Mouse (Mus musculus) lung, embryonic 15.5 days (tissue): ENCODE data around the gene Pycr2. TPM values are rescaled to one million over a fixed set of nuclear protein-coding genes. Genes with fewer than 3 reads are reported as not detected.
"Not testable (repeated sequence)": the region's sequence is repeated elsewhere in the genome, so short reads cannot be mapped to it uniquely, and the experiment has no call there.

Source experiments
- ATAC-seq: fragments of 200-750 bp; cut with Nextera tagmentation; 2 replicates; pipeline ENCODE4 v1.8.0; 2017; ENCODE audit warnings: moderate number of reproducible peaks, borderline replicate concordance; ENCODE audit not compliant: low FRiP score, low TSS enrichment; ENCODE audit errors: extremely low read depth
- H3K27ac ChIP-seq: fragments of 300-500 bp; sonication (generic); 2 replicates; pipeline ENCODE4 v1.5.1; 2015; ENCODE audit warnings: moderate library complexity, mild to moderate bottlenecking, inconsistent platforms
- H3K27me3 ChIP-seq: fragments of 300-500 bp; sonication (generic); 2 replicates; pipeline ENCODE4 v1.6.1; 2015; ENCODE audit warnings: inconsistent platforms
- H3K36me3 ChIP-seq: fragments of 300-500 bp; sonication (generic); 2 replicates; pipeline ENCODE4 v1.6.1; 2015; ENCODE audit warnings: inconsistent platforms
- H3K4me1 ChIP-seq: fragments of 300-500 bp; sonication (generic); 2 replicates; pipeline ENCODE4 v1.6.1; 2015; ENCODE audit warnings: inconsistent platforms
- H3K4me2 ChIP-seq: fragments of 300-500 bp; sonication (generic); 2 replicates; pipeline ENCODE4 v1.6.1; 2015; ENCODE audit warnings: inconsistent platforms, mild to moderate bottlenecking, moderate library complexity
- H3K4me3 ChIP-seq: fragments of 300-500 bp; sonication (generic); 2 replicates; pipeline ENCODE4 v1.5.1; 2015; ENCODE audit warnings: mild to moderate bottlenecking, inconsistent platforms
- H3K9ac ChIP-seq: fragments of 300-500 bp; sonication (generic); 2 replicates; pipeline ENCODE4 v1.6.1; 2015; ENCODE audit warnings: inconsistent platforms
- H3K9me3 ChIP-seq: fragments of 300-500 bp; sonication (generic); 2 replicates; pipeline ENCODE4 v1.6.1; 2016; ENCODE audit warnings: inconsistent platforms
- WGBS: fragments of 180-500 bp; shearing (Covaris S2); methylation state at CpG from one replicate; pipeline ENCODE4 v1.1.7; 2015; 5-methylcytosine and 5-hydroxymethylcytosine counted together
- polyA plus RNA-seq: library from polyadenylated mRNA; unstranded; fragments of >200 nt; fragmentation: Nextera tagmentation; extraction: Ambion mirVana; gene quantifications from 2 replicates; pipeline ENCODE4 v1.2.1, GENCODE M21; 2015

The Pycr2 gene
- polyA plus RNA-seq, 1 experiment from 2014 or later: 89.9 TPM

DNA sequence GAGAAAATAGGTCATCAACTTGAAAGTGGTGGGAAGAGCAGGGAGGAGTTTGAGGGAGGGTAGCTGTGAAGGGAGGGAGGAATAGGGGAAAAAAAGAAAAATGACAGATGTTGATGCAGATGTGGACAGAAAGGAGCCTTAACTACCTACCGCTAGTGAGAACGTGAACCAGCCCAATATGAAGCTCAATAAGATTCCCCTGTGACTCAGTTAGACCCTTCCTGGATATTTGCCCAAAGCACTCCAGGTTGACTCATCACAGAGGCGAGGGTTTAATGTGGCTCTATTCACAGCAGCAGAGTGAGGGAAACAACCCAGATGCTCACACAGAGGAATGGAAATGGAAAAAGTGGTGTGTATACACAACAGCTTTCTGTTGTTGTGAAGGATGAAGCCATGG lies 27.0 kb downstream of the Pycr2 start:
- no peak for ATAC-seq
- Histone ChIP-seq H3K4me1 (no peaks in the 10 kb centered on the region), H3K27ac (no peak overlapping the region), H3K9me3 (no peaks in the 10 kb centered on the region), H3K27me3 (peaks cover 34% of the 10 kb centered on the region), H3K9ac (no peak overlapping the region), H3K4me2 (no peak overlapping the region), H3K4me3 (no peak overlapping the region), H3K36me3 (no peaks in the 10 kb centered on the region)
- WGBS: 60% methylated on average over 3 of the region's 3 CpGs

DNA sequence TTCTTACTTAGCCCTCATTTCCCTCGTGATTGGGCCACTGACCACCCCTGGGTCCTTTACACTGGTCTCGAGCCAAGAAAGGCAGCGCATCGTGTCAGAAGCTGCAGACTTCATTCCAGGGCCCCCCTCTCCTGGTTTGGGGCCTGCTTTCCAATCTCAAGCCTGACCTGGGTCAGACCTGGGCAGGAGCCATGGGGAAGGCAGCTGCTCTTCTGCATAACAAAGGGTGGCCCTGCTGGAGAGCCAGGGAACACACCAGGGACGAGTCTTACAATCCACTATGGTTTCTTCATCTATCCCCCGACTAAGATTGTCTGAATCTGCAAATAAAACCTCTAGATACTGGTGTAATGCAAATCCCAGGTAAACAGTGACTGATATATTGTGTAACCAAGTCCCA lies 29.6 kb downstream of the Pycr2 start:
- H3K4me1 ChIP-seq: no peaks in the 10 kb centered on the region
- no peak for ATAC-seq
- H3K9ac ChIP-seq: no peak overlapping the region
- no peak overlapping the region for H3K4me3 ChIP-seq
- peaks cover 43% of the 10 kb centered on the region for H3K27me3 ChIP-seq
- 37% methylated on average over 6 of the region's 6 CpGs for WGBS
- no peak overlapping the region for H3K27ac ChIP-seq
- H3K9me3 ChIP-seq: no peaks in the 10 kb centered on the region
- no peak overlapping the region for H3K4me2 ChIP-seq
- H3K36me3 ChIP-seq: no peaks in the 10 kb centered on the region

DNA sequence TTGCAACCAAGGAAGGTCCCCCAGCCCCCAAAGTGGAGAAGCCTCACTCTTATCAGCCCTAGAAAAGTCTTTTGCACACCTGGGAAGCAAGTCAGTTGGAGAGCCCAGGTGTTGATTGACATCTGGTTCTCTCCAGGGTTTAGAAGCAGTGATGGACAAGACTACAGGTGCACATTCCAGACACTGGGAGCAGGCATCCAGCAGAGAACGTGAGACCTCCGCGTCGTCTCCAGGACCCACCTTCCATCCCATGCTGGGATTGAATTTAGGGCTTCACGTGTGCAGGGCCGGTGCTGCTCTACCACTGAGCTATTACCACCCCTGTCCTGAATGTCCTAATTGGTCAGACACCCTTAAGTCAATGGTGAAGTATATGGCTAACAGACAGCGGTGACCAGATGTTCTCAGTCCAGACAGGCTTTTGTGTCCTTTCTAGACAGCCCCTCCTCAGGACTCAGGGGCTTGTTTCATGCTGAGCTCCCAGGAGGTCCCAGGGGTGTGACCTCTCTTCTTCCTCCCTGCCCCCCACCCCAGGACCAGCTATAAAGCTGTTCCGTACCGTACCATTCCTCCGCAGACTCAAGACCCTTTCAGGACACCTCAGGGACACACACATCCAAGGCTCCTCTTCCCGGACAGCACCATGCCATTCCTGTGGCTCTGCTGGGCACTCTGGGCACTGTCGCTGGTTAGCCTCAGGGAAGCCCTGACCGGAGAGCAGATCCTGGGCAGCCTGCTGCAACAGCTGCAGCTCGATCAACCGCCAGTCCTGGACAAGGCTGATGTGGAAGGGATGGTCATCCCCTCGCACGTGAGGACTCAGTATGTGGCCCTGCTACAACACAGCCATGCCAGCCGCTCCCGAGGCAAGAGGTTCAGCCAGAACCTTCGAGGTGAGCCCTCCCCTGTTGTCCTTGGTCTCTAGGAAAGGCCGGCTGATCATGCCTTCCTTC lies 30.6 kb downstream of the Pycr2 start, which contains the start of gene Lefty1:
Lefty1 (plus strand) TSS at position 556 of the 953 bp plus-strand sequence.
- Histone ChIP-seq H3K4me2 (no peak within 1 kb of the TSS), H3K27me3 (peaks cover 43% of the 10 kb centered on the region), H3K4me1 (no peaks in the 10 kb centered on the region), H3K27ac (no peak within 1 kb of the TSS), H3K36me3 (no peaks in the 10 kb centered on the region), H3K4me3 (no peak within 1 kb of the TSS), H3K9me3 (no peaks in the 10 kb centered on the region), H3K9ac (no peak within 1 kb of the TSS)
- no peak for ATAC-seq
- WGBS: 16% methylated on average over 21 of the region's 21 CpGs

DNA sequence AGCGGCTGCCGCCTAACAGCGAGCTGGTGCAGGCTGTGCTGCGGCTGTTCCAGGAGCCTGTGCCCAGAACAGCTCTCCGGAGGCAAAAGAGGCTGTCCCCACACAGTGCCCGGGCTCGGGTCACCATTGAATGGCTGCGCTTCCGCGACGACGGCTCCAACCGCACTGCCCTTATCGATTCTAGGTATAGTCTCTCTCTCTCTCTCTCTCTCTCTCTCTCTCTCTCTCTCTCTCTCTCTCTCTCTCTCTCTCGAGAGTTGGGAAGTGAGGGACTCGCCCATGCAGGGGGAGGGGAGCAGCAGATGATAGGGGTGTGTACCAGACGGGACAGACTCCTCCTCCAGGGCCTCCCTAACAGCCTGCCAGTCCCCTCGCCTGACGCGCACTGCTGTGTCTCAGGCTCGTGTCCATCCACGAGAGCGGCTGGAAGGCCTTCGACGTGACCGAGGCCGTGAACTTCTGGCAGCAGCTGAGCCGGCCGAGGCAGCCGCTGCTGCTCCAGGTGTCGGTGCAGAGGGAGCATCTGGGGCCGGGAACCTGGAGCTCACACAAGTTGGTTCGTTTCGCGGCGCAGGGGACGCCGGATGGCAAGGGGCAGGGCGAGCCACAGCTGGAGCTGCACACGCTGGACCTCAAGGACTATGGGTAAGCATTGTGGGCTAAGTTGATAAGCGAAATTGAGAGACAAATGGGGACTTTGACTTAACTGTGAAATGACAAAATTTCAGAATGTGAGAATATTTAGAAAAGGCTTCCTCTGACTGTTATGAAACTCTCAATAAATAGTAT lies 32.7 kb downstream of the Pycr2 start:
- H3K27me3 ChIP-seq: peaks cover 43% of the 10 kb centered on the region
- ATAC-seq: peak; percentile 87; the same call in 1 of the 2 replicates
- not testable (repeated sequence) for H3K27ac ChIP-seq

DNA sequence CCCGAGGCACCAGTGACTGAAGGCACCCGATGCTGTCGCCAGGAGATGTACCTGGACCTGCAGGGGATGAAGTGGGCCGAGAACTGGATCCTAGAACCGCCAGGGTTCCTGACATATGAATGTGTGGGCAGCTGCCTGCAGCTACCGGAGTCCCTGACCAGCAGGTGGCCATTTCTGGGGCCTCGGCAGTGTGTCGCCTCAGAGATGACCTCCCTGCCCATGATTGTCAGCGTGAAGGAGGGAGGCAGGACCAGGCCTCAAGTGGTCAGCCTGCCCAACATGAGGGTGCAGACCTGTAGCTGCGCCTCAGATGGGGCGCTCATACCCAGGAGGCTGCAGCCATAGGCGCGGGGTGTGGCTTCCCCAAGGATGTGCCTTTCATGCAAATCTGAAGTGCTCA lies 33.5 kb downstream of the Pycr2 start:
- not testable (repeated sequence) for H3K36me3 ChIP-seq, H3K4me3 ChIP-seq, H3K4me1 ChIP-seq, H3K27ac ChIP-seq, ATAC-seq, H3K9ac ChIP-seq, H3K4me2 ChIP-seq, H3K9me3 ChIP-seq
- 60% methylated on average over 13 of the region's 13 CpGs for WGBS
- H3K27me3 ChIP-seq: peaks cover 43% of the 10 kb centered on the region

More for the DNA sequence above, 32.7 kb downstream of the Pycr2 start:
- not testable (repeated sequence) for H3K9me3 ChIP-seq, H3K36me3 ChIP-seq, H3K4me1 ChIP-seq
- Histone ChIP-seq H3K4me3 (peak overlapping the region; percentile 32), H3K9ac (0 out of 2 replicates have a peak overlapping the region, but pooled peaks have one; percentile 19), H3K4me2 (peak overlapping the region; percentile 61)
- 2% methylated on average over 40 of the region's 41 CpGs for WGBS

DNA sequence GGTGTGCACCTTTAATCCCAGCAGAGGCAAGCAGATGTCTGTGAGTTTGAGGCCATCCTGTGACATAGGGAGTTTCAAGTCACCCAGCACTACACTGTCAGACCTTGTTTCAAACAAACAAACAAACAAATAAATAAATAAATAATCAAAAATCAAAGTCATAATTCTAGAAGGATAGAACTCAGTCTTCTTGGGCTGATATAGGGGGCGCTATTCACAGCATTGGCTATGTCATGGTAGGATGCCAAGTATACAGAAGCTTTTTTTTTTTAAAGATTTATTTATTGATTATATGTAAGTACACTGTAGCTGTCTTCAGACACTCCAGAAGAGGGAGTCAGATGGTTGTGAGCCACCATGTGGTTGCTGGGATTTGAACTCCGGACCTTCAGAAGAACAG lies 34.7 kb downstream of the Pycr2 start:
- H3K4me3 ChIP-seq, H3K9ac ChIP-seq, H3K9me3 ChIP-seq, H3K4me2 ChIP-seq, H3K27ac ChIP-seq, H3K36me3 ChIP-seq, ATAC-seq: not testable (repeated sequence)
- 80% methylated on average over 2 of the region's 2 CpGs for WGBS
- Histone ChIP-seq H3K27me3 (peaks cover 32% of the 10 kb centered on the region), H3K4me1 (peaks cover 19% of the 10 kb centered on the region)

DNA sequence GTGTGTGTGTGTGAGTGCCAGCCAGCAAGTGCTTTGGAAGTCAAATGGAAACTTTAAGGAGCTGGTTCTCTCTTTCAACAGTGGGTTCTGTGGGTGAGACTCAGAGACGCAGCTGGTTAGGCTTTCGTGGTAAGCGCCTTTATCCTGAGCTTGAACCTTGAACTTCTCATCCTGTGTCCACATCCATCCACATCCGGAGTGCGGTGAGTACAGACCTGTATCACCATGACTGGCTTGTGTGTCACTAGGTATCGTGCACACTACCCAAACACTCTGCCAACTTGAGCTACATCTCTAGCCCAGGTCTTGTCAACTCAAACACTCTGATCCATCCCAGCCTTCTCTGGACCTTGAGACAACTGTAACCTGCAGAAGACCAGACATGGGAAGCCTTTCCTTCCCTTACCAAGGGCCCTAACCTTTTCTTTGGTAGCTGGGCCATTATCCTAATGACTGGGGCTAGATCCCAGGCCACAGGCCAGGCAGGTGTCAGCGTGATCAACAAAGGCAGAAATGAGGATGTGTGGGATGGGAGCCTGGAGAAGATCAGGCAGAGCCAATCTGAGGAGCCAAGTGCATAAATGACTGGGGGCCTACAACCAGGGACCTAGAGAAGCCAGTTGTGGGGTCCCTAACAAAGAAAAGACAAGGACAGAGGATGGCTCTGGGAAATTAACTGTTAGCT lies 36.8 kb downstream of the Pycr2 start:
- WGBS: 81% methylated on average over 7 of the region's 7 CpGs

DNA sequence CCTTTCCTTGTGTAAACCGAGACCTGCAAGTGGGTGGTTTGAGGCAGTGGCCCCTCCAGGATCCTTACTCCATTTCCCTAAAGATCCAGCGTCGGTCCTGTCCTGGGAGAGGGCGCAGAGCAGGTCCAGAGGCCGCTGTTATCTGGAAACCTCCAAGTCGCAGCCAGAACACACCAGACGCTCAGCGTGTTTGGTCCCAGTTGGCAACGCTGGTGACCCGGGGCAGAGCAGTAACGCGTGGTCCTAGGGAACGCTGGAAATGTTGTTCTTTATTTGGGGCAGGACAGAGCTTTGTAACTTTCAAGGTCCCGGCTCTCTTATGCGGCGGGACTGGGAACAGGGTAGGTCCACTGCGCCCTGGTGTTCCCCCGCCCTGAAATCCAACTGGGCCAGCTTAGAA lies 37.6 kb downstream of the Pycr2 start:
- H3K27ac ChIP-seq: peak overlapping the region; percentile 80
- WGBS: 4% methylated on average over 18 of the region's 18 CpGs
- no peaks in the 10 kb centered on the region for H3K36me3 ChIP-seq
- peaks cover 9% of the 10 kb centered on the region; the same call in 1 of the 2 replicates for H3K27me3 ChIP-seq
- ATAC-seq: peak; percentile 6; the same call in 1 of the 2 replicates
- peaks cover 44% of the 10 kb centered on the region for H3K4me1 ChIP-seq
- no peaks in the 10 kb centered on the region for H3K9me3 ChIP-seq
- H3K9ac ChIP-seq: peak overlapping the region; percentile 80
- H3K4me3 ChIP-seq: peak overlapping the region; percentile 92
- peak overlapping the region; percentile 89 for H3K4me2 ChIP-seq

More for the DNA sequence above, 36.8 kb downstream of the Pycr2 start:
- H3K27me3 ChIP-seq: peaks cover 11% of the 10 kb centered on the region
- H3K4me2 ChIP-seq: peak overlapping the region; percentile 89
- H3K36me3 ChIP-seq: no peaks in the 10 kb centered on the region
- ATAC-seq: no peak
- H3K4me3 ChIP-seq: peak overlapping the region; percentile 92
- peaks cover 38% of the 10 kb centered on the region for H3K4me1 ChIP-seq
- no peak overlapping the region for H3K27ac ChIP-seq
- H3K9me3 ChIP-seq: no peaks in the 10 kb centered on the region
- peak overlapping the region; percentile 80; the same call in 1 of the 2 replicates for H3K9ac ChIP-seq

DNA sequence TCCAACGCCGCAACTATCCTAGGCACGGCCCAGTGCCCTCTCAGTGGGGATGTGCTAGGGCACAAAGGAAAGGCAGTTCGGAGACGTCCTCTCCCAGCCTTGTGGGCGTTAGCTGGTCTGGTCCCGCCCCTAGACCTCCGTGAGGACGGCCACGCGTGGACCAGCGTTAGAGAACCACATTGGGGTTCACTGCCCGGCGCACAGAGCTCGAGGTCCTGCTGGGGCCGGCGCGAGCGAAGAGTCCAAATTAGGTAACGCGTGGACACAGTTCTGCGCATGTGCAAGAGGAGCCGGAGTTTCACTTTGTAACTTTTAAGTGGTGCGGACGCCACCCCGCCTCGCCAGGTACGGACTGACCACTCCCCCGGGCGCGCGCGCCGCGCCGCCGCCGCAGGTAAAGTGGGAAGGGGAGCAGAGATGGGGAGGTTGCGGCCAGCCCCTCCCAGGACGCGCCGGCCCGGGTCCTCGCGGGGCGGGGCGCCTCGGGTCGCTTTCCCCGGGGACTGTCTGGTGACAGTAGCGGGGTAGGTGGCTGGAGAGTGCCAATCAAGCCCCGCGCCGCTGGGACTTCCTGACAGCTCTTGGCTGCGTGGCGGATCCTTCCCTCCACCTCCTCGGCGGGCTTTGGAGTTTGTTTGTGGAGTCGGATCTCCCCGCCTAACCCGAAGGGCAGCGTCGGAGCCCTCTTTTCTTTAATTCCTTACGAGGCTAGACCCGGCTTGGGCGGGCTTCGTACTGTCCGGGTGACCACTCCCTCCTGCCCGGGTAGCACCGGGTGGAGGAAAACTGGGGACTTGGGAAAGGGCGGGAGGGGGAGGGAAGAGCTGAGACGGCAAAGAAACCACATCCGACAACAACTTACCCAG lies 38.3 kb downstream of the Pycr2 start, which contains the start of gene Tmem63a:
Tmem63a (plus strand) TSS at position 179 of the 866 bp plus-strand sequence.
- Histone ChIP-seq H3K4me3 (peak within 1 kb of the TSS; percentile 92), H3K9ac (peak within 1 kb of the TSS; percentile 80), H3K4me1 (peaks cover 44% of the 10 kb centered on the region), H3K36me3 (no peaks in the 10 kb centered on the region), H3K9me3 (no peaks in the 10 kb centered on the region), H3K27ac (peak within 1 kb of the TSS; percentile 80), H3K27me3 (peaks cover 7% of the 10 kb centered on the region; the same call in 1 of the 2 replicates), H3K4me2 (peak within 1 kb of the TSS; percentile 89)
- WGBS: under 1% methylated on average over 72 of the region's 73 CpGs
- peak; percentile 60; the same call in 1 of the 2 replicates for ATAC-seq

DNA sequence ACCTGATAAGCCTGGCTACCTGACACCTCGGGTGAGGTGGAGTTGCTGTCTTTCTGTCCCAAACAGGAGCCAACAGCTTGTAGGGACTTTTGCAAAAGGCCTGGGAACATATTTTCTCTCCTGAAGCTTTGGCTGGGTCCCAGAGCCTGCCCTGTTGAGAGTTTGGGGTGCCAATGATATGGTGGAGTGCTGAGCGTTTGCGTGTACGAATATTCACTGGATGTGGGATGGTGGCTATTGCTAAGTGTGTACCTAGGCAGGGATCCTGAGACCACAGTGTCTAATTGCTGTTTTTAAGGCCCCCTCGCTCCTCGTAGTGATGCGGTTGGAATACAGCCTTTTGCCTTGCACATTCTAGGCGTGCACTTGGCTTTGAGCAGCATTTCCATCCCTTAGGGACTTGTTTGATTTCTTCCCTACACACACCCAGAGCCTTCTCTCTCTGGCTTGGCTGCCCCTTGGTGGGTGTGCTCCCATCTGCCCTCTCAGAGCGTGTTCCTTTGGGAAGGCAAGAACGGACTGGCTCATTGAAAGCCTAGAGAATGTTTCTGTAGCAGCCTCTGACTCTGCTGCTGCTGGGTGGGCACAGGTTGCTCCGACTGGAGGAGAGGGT lies 39.0 kb downstream of the Pycr2 start:
- H3K4me1 ChIP-seq: peaks cover 44% of the 10 kb centered on the region
- no peaks in the 10 kb centered on the region for H3K27me3 ChIP-seq
- H3K4me3 ChIP-seq: peak overlapping the region; percentile 92
- ATAC-seq: no peak
- H3K4me2 ChIP-seq: peak overlapping the region; percentile 89
- no peaks in the 10 kb centered on the region for H3K36me3 ChIP-seq
- H3K9me3 ChIP-seq: no peaks in the 10 kb centered on the region
- WGBS: 49% methylated on average over 11 of the region's 11 CpGs
- peak overlapping the region; percentile 80 for H3K27ac ChIP-seq
- peak overlapping the region; percentile 80 for H3K9ac ChIP-seq
